Mouse (Mus musculus): Measurements from ENCODE around the gene Lypla2.

The Lypla2 gene

DNA sequence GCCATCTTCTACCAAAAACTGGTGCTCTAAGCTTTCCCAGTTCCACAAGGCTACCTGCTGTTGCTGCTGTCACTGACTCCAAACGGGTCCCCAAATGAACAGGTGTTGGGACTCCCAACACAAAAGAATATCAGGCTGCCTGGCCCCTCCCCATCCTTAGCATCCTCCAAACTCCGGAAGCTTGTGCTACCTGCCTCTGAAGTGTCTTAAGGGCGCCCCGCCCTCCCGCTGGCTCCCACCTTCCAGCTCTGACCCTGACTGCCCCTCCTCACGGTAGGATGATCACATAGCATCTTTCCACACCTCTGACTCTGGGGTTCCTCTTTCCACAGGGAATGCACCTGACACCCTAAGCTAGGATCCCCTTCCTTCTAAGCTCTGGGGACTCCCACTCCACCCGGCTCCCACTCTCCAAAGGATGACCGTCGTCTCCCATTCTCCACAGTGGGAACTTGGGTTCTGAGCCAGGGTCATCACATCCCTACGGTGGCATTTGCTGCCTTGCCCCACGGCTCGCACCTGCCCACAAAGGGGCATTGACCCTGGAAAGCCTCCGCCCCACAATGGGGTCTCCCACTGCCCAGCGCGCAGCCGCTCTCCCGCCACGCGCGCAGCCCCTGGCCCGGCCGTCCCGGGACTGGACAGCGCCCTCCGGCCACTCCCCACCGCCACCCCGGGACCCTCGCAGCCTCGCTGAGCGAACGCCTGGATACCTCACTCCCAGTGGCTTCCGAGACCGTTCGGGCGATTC, 446 bp downstream of the Lypla2 start:
- no peak for DNase-seq

DNA sequence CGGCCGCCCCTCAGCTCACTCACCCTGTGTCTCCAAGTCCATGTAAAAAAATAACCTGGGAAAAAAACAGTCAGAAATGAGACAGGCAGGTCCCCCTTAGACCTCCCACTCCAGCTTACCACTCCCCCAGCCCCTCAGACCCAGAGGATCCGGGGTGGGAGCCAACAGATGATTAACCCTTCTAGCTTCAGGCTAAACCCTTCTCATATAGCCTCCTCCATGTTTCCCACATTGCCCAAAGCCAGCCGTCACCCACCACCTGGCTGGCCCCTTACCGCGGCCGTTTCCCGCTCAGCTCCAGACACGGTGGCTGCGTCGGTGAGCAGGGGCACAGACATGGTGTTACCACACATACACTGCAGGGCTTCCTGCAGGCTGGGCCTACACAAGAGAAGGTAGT, 1.8 kb downstream of the Lypla2 start:
- no peak for DNase-seq

DNA sequence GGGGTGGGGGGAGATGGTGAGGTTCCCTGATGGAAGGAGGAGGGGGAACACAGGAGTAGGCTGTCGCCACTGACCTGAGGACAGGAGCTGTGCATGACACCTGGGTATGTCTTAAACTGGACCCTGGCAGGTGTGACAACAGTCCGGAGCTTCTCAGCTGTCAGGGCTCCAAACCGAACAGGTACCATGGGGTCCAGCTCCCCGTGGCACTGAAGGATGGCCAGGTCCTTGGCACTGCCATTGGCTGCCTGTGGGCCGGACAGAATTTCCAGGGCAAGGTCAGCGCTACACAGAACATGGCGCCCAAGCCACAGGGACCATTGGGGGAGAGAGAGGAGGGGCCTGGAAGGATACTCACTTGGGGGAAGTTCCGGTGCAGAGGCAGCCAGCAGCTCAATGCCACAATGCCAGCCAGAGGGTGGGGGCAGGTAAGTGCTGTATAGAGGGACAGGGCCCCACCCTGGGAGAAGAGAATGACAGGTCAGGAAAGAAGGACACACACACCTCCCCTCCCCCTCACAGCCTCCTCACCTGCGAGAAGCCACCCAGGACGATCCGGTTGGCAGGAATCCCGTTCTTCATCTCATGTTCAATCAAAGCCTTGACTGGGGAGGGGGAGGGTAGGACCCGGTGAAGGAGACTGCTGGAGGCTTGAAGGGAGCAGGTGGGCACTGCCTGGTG, 3.2 kb downstream of the Lypla2 start:
- DNase-seq: no peak

DNA sequence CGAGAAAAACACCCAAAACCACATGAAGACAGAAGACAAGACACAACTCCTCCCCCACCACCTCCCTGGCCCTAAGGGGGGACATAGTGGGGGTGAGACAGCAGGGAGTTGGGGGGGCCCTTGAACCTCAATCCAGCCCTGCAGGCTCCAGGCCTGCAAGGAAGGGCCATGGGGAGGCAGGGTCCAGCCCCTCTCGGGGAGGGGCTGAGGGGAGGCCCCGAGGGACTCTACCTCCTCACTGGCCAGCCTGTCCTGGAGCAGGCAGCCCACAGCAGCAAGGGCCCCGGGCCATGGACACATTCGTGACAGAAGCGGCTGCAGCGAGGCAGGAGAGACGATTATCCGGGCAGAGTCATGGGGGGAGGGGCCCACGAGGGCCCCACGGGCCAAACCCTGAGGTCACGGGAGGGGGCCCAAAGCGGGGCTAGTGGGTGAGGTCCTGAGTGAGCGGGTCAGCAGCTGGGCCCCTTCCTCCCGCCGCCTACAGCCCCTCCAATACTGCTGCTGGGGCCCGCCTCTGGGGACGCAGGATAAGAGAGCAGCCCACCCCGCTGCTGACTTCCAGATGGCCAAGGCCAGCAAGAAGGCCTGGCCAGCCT, 4.1 kb downstream of the Lypla2 start:
- no peak for DNase-seq

DNA sequence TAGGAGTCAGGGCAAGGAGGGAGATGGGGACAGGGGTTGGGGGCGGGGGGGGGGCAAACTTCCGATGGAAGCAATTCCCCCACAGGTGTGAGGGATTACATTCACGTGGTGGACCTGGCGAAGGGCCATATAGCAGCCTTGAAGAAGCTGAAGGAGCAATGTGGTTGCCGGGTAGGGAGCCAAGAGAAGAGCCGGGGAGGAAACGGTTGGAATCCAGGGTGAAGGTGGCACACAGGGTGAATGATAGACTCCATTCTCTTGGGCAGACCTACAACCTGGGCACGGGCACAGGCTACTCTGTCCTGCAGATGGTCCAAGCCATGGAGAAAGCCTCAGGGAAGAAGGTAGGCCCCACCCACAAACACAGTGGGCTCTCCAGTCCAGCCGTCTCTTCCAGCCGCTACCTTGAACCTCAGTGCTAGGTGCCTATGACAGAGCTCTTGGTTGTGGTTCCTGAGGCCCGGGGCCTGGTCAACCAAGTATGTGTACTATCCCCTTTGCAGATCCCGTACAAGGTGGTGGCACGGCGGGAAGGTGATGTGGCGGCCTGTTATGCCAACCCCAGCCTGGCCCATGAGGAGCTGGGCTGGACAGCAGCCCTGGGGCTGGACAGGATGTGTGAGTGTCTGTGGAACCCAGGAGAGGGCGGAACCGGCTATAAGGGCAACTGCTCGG, 5.2 kb downstream of the Lypla2 start:
- no peak for DNase-seq

DNA sequence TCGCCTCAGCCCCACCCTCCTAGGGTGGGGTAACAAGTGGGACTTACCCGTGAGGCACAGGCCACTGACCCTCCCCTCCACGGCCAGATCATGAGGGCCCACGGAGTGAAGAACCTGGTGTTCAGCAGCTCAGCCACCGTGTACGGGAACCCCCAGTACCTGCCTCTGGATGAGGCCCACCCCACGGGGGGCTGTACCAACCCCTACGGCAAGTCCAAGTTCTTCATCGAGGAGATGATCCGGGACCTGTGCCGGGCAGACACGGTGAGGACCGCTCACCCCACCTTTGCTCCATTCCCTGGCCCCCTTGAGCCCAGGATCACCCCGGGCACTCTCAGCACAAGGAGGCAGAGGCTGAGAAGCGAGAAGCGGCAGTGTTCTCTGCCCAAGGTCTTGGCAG, 6.1 kb downstream of the Lypla2 start:
- DNase-seq: no peak

DNA sequence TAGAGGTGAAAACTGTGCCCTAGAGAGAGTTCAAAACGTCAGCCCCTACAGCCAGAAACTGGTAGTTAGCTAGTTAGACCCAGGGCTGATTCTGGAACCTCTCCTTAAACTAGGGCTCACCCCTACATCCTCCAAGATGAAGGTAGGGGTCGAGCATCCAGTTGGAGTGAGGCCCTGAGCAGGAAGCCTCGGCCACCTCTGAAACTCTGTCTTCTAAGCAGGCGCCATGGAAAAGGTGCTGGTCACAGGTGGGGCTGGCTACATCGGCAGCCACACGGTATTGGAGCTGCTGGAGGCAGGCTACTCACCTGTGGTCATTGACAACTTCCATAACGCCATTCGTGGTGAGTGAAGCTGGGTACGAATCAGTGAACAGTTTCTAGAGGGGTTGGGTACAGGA, 7.3 kb downstream of the Lypla2 start:
- DNase-seq: no peak

DNA sequence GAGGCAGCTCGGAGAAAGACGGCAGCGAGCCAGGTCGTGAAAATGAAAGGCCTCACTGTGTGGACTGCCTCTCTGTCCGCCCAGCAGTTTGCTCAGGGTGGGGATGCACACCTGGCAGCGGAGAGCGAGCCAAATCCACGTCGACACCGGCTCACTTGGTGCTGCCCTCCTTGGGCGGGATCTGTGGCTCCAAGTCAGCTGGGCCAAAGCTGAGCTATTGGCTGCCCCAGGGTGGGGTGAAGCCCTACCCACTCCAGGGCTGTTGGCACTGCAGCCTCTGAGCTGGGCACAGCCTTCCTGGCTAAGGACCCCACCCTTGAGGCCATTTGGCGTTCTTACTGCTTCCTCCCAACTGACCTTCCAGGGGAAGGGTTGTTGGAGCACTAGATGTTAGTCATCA, 8.0 kb downstream of the Lypla2 start:
- peak; percentile 78 for DNase-seq

DNA sequence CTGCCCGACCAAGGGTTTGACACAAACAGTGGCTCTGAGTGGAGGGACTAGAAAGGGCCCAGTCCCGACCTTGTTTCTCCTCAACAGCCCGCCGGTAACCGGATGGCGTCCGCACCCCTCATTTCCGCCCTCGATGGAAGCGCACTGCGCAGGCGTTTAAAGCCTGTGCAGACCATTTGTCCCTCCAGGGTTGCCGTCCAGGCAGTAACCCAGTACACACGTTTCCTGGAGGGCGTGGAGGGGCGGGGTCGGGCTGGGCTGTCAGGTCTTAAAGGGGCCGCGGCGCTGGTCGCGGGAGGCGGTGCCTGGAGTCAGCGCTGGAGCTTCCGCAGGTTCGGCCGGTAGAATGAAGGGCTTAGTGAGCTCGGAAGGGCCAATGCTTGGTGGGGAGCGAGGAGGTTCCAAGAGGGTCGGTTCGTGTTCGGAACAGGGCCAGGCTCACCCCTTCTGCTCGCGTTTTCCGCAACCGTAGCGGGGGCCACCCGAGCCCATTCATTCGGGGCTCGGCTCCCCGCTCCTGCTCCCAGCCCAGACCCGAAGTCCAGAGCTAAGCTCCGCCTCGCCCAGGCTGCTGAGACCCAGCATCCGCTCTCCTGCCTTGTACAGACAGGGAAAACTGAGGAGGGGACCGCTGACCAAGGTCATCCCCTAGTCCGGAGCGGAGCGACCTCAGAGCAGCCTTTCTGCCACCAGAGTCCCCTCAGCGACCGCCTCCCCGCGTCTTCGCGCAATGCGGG, 8.8 kb downstream of the Lypla2 start, which contains the start of gene Gale:
TSS of gene Gale (plus strand) at position 271 of the 737 bp plus-strand sequence.
- DNase-seq: peak; percentile 97

DNA sequence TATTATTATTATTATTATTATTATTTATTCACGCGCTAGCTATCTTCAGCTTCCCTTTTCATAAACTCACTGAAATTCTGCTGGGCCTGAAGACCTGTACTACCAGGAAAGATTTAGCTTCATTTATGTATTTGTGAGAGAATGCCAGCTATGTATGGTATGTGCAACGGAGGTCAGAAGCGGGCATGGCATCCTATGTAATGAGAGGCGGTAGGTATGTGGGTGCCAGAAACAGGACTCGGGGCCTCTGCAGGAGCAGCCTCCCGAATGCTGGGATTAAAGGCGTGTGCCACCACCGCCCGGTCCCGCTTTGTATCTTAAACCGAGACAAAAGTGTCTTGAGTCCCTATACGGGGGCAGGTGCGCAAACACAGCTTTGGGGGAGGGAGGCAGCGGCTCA, 9.5 kb downstream of the Lypla2 start:
- no peak for DNase-seq

DNA sequence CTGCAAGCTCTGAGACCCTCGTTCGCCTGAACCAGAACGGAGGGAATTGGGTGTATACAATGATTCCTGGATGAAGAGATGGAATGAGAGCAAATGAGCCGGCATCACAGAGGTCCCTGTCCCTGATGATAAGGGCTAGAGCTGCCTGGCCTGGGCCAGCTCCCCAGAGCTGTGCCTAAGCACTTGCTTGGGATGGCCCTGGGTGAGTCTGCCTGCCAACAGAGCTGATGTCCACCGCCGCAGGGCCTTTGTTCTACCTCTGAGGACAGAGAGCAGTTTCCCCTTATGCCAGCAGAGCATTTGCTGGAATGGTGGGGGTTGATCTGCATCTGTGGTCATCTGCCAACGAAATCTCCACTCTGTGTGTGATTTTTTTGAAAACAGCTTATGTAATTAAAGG, 10.2 kb downstream of the Lypla2 start:
- DNase-seq: no peak

DNA sequence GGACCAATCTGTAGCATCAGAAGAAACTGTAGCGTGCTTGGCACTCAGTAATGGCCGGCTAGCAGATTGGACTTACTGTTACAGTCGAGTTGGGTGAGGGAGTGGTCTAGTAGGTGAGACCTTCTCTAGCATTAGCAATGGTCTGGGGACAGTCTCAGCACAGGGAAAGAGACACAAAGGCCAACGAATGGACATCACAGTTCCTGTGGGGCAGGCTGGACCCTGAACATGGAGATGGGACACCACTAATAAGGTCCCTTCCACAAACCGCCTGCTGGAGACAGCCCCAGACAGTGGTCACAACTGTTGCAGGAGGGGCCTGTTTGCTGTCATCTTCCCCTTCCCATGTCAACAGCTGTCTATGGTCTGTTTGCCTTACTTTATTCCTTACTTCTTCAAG, 10.7 kb downstream of the Lypla2 start:
- no peak for DNase-seq

DNA sequence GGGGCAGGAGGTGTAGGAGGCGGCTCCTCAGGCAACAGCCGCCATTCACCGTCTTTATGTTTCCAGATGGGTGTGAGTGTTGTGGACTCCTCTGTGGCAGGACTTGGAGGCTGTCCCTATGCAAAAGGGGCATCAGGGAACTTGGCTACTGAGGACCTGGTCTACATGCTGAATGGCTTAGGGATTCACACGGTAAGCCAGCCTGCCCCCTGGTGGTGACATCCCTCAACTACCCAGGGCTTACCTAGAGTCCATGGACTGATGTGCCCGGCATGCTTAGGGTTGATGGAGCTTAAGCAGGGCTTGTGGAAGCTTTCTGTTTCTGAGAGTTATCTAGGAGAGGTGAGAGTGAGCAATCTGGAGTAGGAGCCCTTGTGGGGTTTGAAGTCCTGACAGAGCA, 11.7 kb downstream of the Lypla2 start:
- DNase-seq: peak; percentile 85

DNA sequence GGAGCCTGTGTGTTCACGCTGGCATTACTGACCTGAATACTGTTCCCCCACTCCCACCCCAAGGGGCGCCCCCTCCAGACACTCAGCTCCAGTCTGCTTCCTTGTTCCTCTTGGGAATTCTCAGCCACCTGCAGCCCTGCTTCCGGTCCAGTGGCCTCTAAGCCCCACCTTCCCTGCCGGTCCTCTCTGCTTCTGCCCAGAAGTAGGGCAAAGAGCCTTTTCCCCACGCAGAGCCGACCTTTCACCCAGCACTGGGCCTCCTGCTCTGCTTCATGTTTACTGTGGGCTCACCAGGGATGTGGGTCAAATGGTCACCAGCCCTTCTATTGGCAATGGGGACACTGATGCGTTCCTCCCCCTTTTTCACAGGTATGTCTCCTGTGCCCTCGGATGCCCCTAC, 14.1 kb downstream of the Lypla2 start:
- DNase-seq: peak; percentile 84

DNA sequence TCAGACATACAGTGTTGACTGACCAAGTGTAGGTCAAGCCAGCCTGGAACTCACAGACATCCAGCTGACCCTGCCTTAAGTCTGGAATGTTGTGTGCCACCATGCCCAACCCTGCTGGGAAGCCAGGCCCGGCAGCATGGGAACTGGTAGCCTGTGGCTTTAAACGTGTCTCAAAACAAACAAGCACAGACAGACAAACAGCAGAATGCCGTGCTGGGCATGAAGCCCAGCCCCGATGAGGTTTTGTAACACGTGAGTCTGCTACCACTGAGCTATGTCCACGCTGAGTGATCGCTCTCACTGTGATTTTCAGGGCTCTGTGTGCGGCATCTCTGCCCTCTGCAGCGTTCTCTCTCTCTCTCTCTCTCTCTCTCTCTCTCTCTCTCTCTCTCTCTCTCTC, 16.5 kb downstream of the Lypla2 start:
- DNase-seq: no peak

DNA sequence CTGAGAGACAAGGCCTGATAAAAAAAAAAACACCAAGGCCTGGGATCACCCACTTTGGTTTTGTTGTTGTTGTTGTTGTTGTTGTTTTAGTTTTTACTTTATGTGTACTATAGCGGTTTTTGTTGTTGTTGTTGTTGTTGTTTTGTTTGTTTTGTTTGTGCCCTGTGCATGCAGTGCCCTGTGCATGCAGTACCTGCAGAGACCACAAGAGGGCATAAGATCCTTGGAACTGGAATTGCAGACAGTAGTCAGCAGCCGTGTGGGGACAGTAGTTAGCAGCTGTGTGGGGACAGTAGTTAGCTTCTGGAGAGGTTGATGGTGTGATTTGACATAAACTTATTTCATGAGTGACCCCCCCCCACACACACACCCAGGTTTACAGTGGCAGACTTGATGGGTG, 18.2 kb downstream of the Lypla2 start:
- DNase-seq: peak; percentile 80

DNA sequence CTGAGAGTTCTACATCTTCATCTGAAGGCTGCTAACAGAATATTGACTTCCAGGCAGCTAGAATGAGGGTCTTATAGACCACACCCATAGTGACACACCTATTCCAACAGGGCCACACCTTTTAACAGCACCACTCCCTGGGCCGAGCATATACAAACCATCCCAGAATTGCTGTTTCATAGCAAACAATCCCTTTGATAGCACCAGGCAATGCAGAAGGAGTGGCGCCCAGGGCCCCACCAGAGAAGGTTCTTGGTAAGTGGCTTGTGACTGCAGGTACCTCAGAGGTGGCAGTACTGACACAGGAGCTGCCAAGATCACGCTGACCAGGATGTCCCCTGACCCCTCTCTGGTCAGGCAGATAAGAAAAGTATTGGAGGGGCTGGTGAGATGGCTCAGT, 19.2 kb downstream of the Lypla2 start:
- DNase-seq: no peak

DNA sequence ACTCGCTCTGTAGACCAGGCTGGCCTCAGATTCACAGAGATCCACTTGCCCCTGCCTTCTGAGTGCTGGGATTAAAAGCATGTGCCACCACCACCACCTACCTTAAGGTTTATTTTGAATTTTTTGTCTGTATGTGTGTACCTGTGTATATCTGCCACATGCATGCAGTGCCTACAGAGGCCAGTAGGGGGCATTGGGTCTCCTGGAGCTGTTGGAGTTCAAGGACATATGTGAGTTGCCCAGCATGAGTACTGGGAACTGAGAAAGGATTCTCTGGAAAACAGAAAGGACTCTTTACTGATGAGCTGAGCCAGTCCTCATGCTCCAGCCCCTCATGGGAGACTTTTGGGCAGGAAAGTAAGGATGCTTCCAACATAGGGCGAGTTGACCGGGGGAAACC, 20.9 kb downstream of the Lypla2 start:
- no peak for DNase-seq

DNA sequence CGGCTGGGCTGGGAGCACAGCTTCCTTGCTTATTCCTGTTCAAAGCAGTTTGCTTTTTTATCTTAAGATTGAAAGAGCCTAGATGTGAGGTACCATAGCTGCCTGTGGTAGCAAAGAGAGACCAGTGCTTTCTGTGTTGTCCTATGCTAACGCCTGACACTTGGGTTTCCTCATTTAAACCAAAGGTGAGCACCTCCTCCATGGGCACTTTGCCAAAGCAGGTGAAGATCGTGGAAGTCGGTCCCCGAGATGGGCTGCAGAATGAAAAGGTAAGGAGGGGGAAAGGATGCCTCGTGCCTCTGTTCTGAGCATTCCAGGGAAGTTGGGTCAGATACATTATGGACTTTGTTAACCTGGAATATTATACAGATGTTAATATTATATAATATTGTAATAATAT, 22.1 kb downstream of the Lypla2 start:
- DNase-seq: no peak

DNA sequence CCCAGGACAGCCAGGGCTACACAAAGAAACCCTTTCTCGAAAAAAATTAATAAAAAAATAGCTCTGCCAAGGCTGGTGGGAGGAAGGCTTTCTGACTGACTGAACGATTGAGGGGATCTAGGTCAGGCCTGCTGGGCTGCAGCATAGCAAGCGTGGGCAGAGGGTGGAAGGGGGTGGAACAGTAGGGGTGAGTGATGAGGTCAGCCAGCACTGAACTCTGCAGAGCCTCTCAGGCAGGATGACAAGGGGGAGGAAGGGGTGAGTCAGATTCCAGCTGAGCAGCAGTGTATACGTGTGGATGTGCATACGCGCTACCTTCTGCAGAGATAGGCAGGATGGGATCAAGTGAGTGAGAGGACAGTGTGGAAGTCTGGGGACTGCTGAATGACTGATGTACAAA, 22.5 kb downstream of the Lypla2 start:
- peak; percentile 49 for DNase-seq

DNA sequence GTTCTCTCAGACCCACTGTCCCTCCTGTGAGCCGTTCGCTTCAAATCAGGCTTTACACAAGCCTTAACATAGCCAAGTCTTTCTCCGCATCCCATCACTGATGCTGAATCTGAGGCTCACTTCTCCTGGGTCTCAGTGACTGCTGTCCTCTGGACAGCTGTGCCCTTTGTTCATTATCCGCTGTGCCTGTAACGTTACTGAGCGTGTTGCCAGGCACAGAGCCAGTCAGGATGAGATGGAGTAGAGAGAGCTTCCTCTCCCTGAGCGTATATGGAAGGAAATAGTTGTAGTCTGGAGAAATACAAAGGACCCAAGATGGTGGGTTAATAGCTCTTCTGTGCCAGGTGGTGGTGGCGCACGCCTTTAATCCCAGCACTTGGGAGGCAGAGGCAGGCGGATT, 23.0 kb downstream of the Lypla2 start:
- DNase-seq: peak; percentile 66

DNA sequence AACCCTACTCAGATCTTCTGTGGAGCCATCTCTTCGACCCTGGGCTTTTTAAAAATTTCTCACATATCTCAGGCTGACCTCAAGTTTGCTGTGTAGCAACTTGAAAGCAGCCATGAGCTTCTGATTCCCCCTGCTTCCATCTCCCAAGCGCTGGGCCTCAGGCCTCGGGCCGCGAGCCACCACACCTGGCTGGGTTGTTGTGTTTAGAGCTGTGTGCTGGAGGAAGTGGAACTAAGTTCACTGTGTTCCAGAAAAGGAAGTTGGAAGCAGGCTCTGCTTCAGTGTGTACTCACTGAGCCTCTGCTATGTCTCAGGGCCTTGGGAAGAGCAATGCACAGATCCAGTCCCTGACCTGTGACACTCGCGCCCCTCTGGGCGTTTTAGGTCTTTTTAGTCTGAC, 24.3 kb downstream of the Lypla2 start:
- DNase-seq: no peak

Data from kidney, postnatal 14 days (tissue).